In genomic region chr4:149400878-149401590, GRCm38 (mm10) we compare ENCODE assay signal across 14 mouse cellular contexts. TPM values are rescaled to one million over a fixed set of nuclear protein-coding genes. Genes with fewer than 3 reads are reported as not detected.
DNase-seq lines count a peak whose midpoint lies in the region; ATAC-seq and TF ChIP-seq lines count a peak whose summit lies in the region.
"Had no signal": no experiment of that assay in that cellular context is flagged by ENCODE, and none has a peak within 500 bp of the region (broad histone marks: within the 10 kb centered on the region; RNA-seq: fewer than 3 reads in every experiment).

No protein-coding gene starts in this region.

- TF ChIP-seq POLR2A in heart, adult 2 months (IDR thresholded peaks at IDR 0.05; ENCODE audit: insufficient read depth, low read depth, low read length), result no peak
- TF ChIP-seq POLR2A in small intestine, adult 2 months (IDR thresholded peaks at IDR 0.05; ENCODE audit: low read depth, low read length), result no peak

- no peak for DNase-seq in heart, adult 2 months
- no peak for DNase-seq in heart, adult 11 months
- peak; percentile 33 for DNase-seq in A20 (ENCODE audit: low read depth, low spot score)
- peak; percentile 74 for DNase-seq in cerebellum, adult 9-10 months
- DNase-seq in frontal cortex, postnatal 36 days (ENCODE audit: low spot score in 2 of 2), result no peak
- DNase-seq: gastrocnemius, postnatal 10 days had no signal

- no peak for ATAC-seq in forebrain, embryonic 15.5 days (replicated peaks)
- ATAC-seq in hindbrain, embryonic 16.5 days, result no peak
- ATAC-seq: midbrain, embryonic 13.5 days had no signal

- no peak for TF ChIP-seq CTCF in heart, adult 2 months (IDR thresholded peaks at IDR 0.05)
- TF ChIP-seq CTCF in small intestine, adult 2 months (IDR thresholded peaks at IDR 0.05; ENCODE audit: extremely low read depth, insufficient read length, insufficient replicate concordance, low read depth, low read length), result no peak

- H3K4me1 ChIP-seq in heart, adult 2 months (ENCODE audit: control insufficient read depth, insufficient read depth, low read length), result peaks cover 23% of the 10 kb centered on the region
- peaks cover 57% of the 10 kb centered on the region for H3K4me1 ChIP-seq in small intestine, adult 2 months (ENCODE audit: control insufficient read depth, insufficient read depth, insufficient read length, low read length)
- H3K4me1 ChIP-seq in forebrain, embryonic 15.5 days, result peaks cover 32% of the 10 kb centered on the region
- peaks cover 5% of the 10 kb centered on the region for H3K4me1 ChIP-seq in hindbrain, embryonic 16.5 days (ENCODE audit: control insufficient read depth, insufficient read depth, low read depth, low read length)

- WGBS in heart, adult 2 months, result 68% methylated on average over 12 of the region's 12 CpGs
- WGBS in small intestine, adult 2 months, result 28% methylated on average over 12 of the region's 12 CpGs
- 86% methylated on average over 12 of the region's 12 CpGs for WGBS in forebrain, embryonic 15.5 days
- WGBS in hindbrain, embryonic 16.5 days, result 84% methylated on average over 12 of the region's 12 CpGs

- H3K9ac ChIP-seq in heart, adult 2 months (ENCODE audit: low read depth, low read length), result no peak overlapping the region
- H3K9ac ChIP-seq in forebrain, embryonic 15.5 days (replicated peaks), result no peak overlapping the region
- no peak overlapping the region for H3K9ac ChIP-seq in hindbrain, embryonic 16.5 days (ENCODE audit: low read depth, low read length)
- H3K9ac ChIP-seq: kidney, embryonic 15.5 days; midbrain, embryonic 13.5 days had no signal

- no peaks in the 10 kb centered on the region for H3K9me3 ChIP-seq in forebrain, embryonic 15.5 days
- no peaks in the 10 kb centered on the region for H3K9me3 ChIP-seq in hindbrain, embryonic 16.5 days (ENCODE audit: control insufficient read depth, low read length)
- H3K9me3 ChIP-seq: kidney, embryonic 15.5 days; midbrain, embryonic 13.5 days had no signal

- peaks cover 7% of the 10 kb centered on the region for H3K79me2 ChIP-seq in heart, adult 2 months (replicated peaks; ENCODE audit: control insufficient read depth, insufficient read depth, low read length)

- H3K4me2 ChIP-seq in forebrain, embryonic 15.5 days (replicated peaks), result no peak overlapping the region
- no peak overlapping the region for H3K4me2 ChIP-seq in hindbrain, embryonic 16.5 days (ENCODE audit: low read length)
- H3K4me2 ChIP-seq: kidney, embryonic 15.5 days; midbrain, embryonic 13.5 days had no signal

- no peaks in the 10 kb centered on the region for H3K27me3 ChIP-seq in heart, adult 2 months (ENCODE audit: control insufficient read depth, insufficient read depth, low read length)
- H3K27me3 ChIP-seq in small intestine, adult 2 months (ENCODE audit: control insufficient read depth, insufficient read depth, low read length), result no peaks in the 10 kb centered on the region
- no peaks in the 10 kb centered on the region for H3K27me3 ChIP-seq in forebrain, embryonic 15.5 days
- no peaks in the 10 kb centered on the region for H3K27me3 ChIP-seq in hindbrain, embryonic 16.5 days (replicated peaks; ENCODE audit: control insufficient read depth, insufficient read depth, low read length)
- H3K27me3 ChIP-seq: kidney, embryonic 15.5 days; midbrain, embryonic 13.5 days had no signal

- H3K36me3 ChIP-seq in heart, adult 2 months (ENCODE audit: control insufficient read depth, insufficient read depth, low read length), result no peaks in the 10 kb centered on the region; the same call in 1 of the 2 replicates
- H3K36me3 ChIP-seq in small intestine, adult 2 months (ENCODE audit: control insufficient read depth, insufficient read depth, low read length), result peaks cover 8% of the 10 kb centered on the region
- peaks cover 9% of the 10 kb centered on the region for H3K36me3 ChIP-seq in forebrain, embryonic 15.5 days
- H3K36me3 ChIP-seq in hindbrain, embryonic 16.5 days (ENCODE audit: control insufficient read depth, insufficient read depth, low read length), result peaks cover 6% of the 10 kb centered on the region

- intact Hi-C loops in heart, adult 2 months (cut with DNase I), result no loop called here

- H3K4me3 ChIP-seq in heart, adult 2 months, result no peak overlapping the region
- H3K4me3 ChIP-seq in small intestine, adult 2 months (ENCODE audit: low read depth, low read length), result no peak overlapping the region
- H3K4me3 ChIP-seq in forebrain, embryonic 15.5 days, result no peak overlapping the region
- H3K4me3 ChIP-seq in hindbrain, embryonic 16.5 days (ENCODE audit: low read length), result no peak overlapping the region
- H3K4me3 ChIP-seq: erythroblast, embryonic 14.5 days; kidney, embryonic 15.5 days; midbrain, embryonic 13.5 days had no signal

- TF ChIP-seq EP300 in heart, adult 2 months (IDR thresholded peaks at IDR 0.05; ENCODE audit: insufficient read depth, low read depth, low read length), result no peak

- H3K27ac ChIP-seq in heart, adult 2 months, result peak overlapping the region; percentile 7; the same call in 1 of the 2 replicates
- peak overlapping the region; percentile 81 for H3K27ac ChIP-seq in small intestine, adult 2 months (ENCODE audit: insufficient read depth, low read depth, low read length)
- H3K27ac ChIP-seq in forebrain, embryonic 15.5 days (replicated peaks), result no peak overlapping the region
- no peak overlapping the region for H3K27ac ChIP-seq in hindbrain, embryonic 16.5 days (ENCODE audit: low read depth, low read length)
- H3K27ac ChIP-seq: kidney, embryonic 15.5 days; midbrain, embryonic 13.5 days had no signal

RNA-seq across cellular contexts. Expression of gene Ube4b, which starts 25.5 kb away (rescaled TPM):
- 10 to 100 TPM; 39.6 to 41.6 TPM for total RNA-seq in heart, adult 2 months (2021)
- 37.5 and 40.2 TPM in 2 replicates for polyA plus RNA-seq in heart, adult 2 months (2012; rRNA removed)
- polyA plus RNA-seq in small intestine, adult 2 months (2012; rRNA removed), result 51.0 and 115 TPM in 2 replicates
- 58.0 and 58.4 TPM in 2 replicates for polyA plus RNA-seq in forebrain, embryonic 15.5 days (2015; fragmentation: Nextera tagmentation; extraction: Ambion mirVana)
- 47.4 and 58.6 TPM in 2 replicates for polyA plus RNA-seq in hindbrain, embryonic 16.5 days (2015; fragmentation: Nextera tagmentation; extraction: Ambion mirVana)

RNA-seq across cellular contexts. Expression of gene Rbp7, which starts 53.7 kb away (rescaled TPM):
- 10 to 100 TPM; 56.2 to 61.6 TPM for total RNA-seq in heart, adult 2 months (2021)
- polyA plus RNA-seq in heart, adult 2 months (2012; rRNA removed), result 8.7 and 22.9 TPM in 2 replicates
- polyA plus RNA-seq in small intestine, adult 2 months (2012; rRNA removed), result 1.0 and 3.9 TPM in 2 replicates
- polyA plus RNA-seq in forebrain, embryonic 15.5 days (2015; fragmentation: Nextera tagmentation; extraction: Ambion mirVana), result not detected in 2 replicates
- not detected in 2 replicates for polyA plus RNA-seq in hindbrain, embryonic 16.5 days (2015; fragmentation: Nextera tagmentation; extraction: Ambion mirVana)
- total RNA-seq: left cerebral cortex, adult 8-10 months; neutrophil, adult 5-6 weeks had no signal
- polyA plus RNA-seq: erythroblast, embryonic 14.5 days; midbrain, embryonic 13.5 days had no signal

Comparison
In these comparisons a context has a peak if more than half of its experiments do, and no peak if none do; other contexts are left out.
1. DNase-seq: peak in A20 (single experiment) and cerebellum, adult 9-10 months (single experiment); none in heart, adult 2 months (0 of 2), heart, adult 11 months (single experiment) and frontal cortex, postnatal 36 days (0 of 2).
2. H3K27ac ChIP-seq: peak in heart, adult 2 months (single experiment) and small intestine, adult 2 months (single experiment); none in forebrain, embryonic 15.5 days (single experiment) and hindbrain, embryonic 16.5 days (single experiment).